Mouse (Mus musculus) brain, adult 2 months (tissue): ENCODE data around the gene Gcsh.

Experiments
- DNase-seq: peaks from one replicate; pipeline ENCODE4 v3.0.0; 2011; ENCODE audit warnings: low read depth, low spot score

Gene Gcsh

GRCm38 (mm10) chr8:116978052-116978451, 15.3 kb downstream of the Gcsh start:
- peak; percentile 50 for DNase-seq

- DNase-seq = no peak
Measured at GRCm38 (mm10) chr8:116975606-116976005, 17.7 kb downstream of the Gcsh start.

- no peak for DNase-seq
Measured at GRCm38 (mm10) chr8:116975066-116975465, 18.3 kb downstream of the Gcsh start.

GRCm38 (mm10) chr8:116969531-116969930, 23.8 kb downstream of the Gcsh start:
- no peak for DNase-seq

GRCm38 (mm10) chr8:116954415-116954814, 38.9 kb downstream of the Gcsh start:
- peak; percentile 90 for DNase-seq

DNA sequence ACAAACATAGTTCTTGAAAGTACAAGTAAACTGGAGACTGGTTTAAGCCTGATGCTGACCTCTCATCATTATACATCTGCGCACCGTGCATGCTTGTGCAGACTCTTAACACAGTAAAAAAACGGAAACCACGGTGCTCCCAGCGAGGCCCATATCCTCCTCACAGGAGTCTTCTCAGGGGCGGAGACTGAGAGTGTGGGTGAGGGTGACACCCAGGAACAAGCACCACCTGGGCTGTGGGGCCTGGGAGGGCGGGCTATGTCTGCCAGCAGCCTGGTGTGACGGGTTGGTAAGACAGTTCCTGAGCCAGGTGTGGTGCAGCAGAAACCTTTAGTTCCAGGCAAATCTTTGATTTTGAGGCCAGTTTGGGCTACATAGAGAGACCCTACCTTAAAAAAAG, 40.9 kb downstream of the Gcsh start:
- no peak for DNase-seq

GRCm38 (mm10) chr8:116951778-116952177, 41.6 kb downstream of the Gcsh start:
- DNase-seq = no peak

- no peak for DNase-seq
Measured at GRCm38 (mm10) chr8:116951369-116951768, 42.0 kb downstream of the Gcsh start.

GRCm38 (mm10) chr8:116947589-116947988, 45.7 kb downstream of the Gcsh start:
- no peak for DNase-seq

- peak; percentile 24 for DNase-seq
Measured at GRCm38 (mm10) chr8:116946851-116947250, 46.5 kb downstream of the Gcsh start.

GRCm38 (mm10) chr8:116946268-116946838, 47.0 kb downstream of the Gcsh start:
- DNase-seq = peak; percentile 83

DNA sequence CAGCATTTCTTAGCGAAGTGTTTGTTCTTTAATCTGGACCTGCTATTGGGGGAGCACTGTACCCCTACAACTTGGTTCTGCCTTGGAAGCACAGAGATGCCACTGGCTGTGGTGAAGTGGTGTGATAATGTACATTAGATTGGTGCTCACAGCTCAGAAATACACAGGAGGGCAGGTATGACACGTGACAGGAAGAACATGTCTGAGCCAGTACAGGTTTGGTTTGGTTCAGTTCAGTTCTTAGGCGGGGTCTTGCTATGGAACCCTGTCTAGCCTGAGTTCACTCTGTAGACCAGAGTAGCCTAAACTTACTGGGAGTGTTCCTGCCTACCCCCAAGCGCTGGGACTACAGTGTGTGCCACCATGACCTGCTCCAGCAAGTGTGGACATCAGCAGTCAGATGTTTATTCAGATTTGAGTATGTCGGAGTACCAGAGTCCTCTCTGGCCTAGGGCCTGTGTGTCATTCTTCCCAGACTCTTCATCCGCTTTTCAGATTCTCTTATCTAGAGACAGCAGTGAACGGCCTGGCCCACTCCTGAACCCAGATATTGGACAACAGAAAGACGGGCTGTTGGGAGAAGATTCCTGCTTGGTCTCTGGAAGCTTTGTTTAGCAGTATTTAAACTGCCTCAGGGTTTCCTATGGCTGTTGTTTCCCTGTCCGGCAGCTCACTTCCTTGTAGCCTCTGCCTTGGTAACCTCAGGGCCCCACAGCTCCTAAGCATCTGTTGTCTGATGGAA, 48.0 kb downstream of the Gcsh start:
- DNase-seq = no peak

DNA sequence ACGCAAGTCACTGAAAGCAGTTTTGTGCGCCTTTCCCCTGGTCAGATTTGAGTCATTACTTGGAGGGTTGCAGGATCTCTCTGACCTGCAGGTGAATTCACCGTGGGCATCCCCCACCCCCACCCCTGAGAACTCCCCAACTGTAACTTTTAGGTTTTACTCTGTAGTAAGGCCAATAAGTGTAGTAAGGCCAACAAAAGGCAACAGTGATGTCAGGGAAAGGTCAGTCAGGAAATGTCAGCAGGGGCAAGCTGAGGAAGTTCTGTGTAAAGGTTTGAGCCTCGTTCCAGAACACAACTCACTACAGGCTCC, 49.0 kb downstream of the Gcsh start:
- DNase-seq = no peak

- DNase-seq = peak; percentile 73
Measured at GRCm38 (mm10) chr8:116943555-116944384, 49.6 kb downstream of the Gcsh start.

- DNase-seq = peak; percentile 92
Measured at GRCm38 (mm10) chr8:116943161-116943554, 50.2 kb downstream of the Gcsh start, which contains the start of gene Atmin. Gene Atmin (plus strand): TSS chr8:116943393.

DNA sequence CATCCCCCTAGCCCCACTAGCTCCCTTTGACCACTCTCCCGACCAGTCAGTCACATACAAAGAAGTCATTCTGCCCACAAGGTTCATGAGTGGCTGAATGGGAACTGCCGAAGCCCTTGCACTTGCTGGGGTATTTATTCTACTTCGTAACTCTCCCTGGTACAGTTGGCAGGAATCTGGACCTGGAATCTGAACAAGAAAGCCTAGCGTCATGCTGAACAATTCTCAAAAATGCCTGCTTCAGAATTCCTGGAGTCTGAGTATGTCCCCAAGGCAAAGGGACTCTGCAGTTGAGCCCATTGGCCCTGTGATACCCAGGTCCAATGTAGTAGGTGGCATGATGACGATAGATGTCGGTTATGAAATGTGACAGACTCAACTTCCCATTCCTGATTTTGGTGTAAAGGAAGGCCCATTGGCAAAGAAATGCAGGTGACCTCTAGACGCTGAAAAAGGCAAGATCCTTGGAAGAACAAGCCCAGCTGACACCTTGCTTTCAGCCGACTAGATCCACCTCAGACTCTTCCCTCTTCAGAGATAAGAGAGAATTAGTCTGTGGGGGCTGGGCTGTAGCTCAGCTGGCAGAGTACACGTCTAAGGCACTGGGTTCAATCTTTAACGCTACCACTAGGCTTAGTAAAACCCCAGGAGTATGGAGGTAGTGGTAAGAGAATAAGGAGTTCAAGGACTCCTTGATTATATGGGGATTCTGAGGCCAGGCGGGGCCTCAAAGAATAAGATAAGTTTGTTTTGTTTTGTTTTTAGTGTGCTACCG, 50.9 kb downstream of the Gcsh start:
- no peak for DNase-seq

GRCm38 (mm10) chr8:116935506-116935905, 57.8 kb downstream of the Gcsh start:
- no peak for DNase-seq

GRCm38 (mm10) chr8:116934976-116935375, 58.4 kb downstream of the Gcsh start:
- no peak for DNase-seq
